Mouse (Mus musculus): Measurements from ENCODE around the gene Cers6. TPM values are rescaled to one million over a fixed set of nuclear protein-coding genes. Genes with fewer than 3 reads are reported as not detected.

Gene Cers6
- total and polyA plus RNA-seq, 3 experiments, result 2.1 to 9.6 (median 8.7) TPM

DNA sequence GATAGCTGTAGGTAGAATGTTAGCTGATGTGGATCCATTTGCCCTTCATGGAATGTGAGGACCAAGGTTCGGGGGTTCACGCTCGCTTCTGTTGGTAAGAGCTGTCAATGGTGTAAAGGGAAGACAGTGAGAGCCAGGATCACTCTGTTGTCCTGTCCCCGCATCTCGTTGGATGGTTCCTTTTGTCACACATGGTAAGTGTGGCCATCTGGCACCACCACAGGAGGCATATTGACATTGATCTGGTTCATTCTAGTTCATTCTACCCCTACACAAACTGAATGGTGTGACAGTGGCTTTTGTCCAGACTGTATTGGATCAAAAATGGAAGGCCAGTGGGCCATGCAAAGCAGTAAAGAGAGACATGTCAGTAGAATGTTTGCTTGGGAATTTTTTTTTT lies 142.8 kb downstream of the Cers6 start:
- Histone ChIP-seq H3K79me2 (replicated peaks; ENCODE audit: control insufficient read depth, insufficient read depth, low read length) (no peaks in the 10 kb centered on the region), H3K4me1 (ENCODE audit: control insufficient read depth, insufficient read depth, low read length) (no peaks in the 10 kb centered on the region), H3K36me3 (ENCODE audit: control insufficient read depth, insufficient read depth, low read length) (no peaks in the 10 kb centered on the region), H3K27ac (no peak overlapping the region), H3K4me3 (no peak overlapping the region), H3K9ac (ENCODE audit: low read depth, low read length) (no peak overlapping the region), H3K27me3 (ENCODE audit: control insufficient read depth, insufficient read depth, low read length) (no peaks in the 10 kb centered on the region)
- TF ChIP-seq POLR2A (IDR thresholded peaks at IDR 0.05; ENCODE audit: insufficient read depth, low read depth, low read length) (no peak), CTCF (IDR thresholded peaks at IDR 0.05) (no peak), EP300 (IDR thresholded peaks at IDR 0.05; ENCODE audit: insufficient read depth, low read depth, low read length) (no peak)
- no peak for DNase-seq
- WGBS, result 95% methylated on average over 5 of the region's 5 CpGs
- intact Hi-C loops (cut with DNase I), result no loop called here

DNA sequence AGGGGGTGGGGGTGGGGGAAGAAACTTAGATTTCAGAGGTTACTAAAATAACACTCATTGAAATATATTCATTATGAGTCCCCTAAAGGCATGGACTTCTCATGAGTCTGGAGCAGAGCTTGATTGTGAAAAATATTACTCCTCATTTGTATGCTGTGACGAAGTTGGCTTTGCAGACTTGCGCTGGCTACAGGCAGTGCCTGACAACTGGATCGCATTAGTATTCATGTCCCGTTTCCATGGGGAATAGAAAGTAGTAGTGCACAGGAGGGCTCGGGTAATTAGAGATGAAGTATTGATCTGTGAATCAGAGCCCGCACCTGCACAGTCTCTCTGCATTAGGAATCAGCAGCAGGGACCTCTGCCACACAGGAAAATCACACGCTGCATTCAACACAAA lies 150.2 kb downstream of the Cers6 start:
- Histone ChIP-seq H3K79me2 (replicated peaks; ENCODE audit: control insufficient read depth, insufficient read depth, low read length) (no peaks in the 10 kb centered on the region), H3K27ac (no peak overlapping the region), H3K4me3 (no peak overlapping the region), H3K9ac (ENCODE audit: low read depth, low read length) (no peak overlapping the region), H3K36me3 (ENCODE audit: control insufficient read depth, insufficient read depth, low read length) (no peaks in the 10 kb centered on the region), H3K27me3 (ENCODE audit: control insufficient read depth, insufficient read depth, low read length) (no peaks in the 10 kb centered on the region), H3K4me1 (ENCODE audit: control insufficient read depth, insufficient read depth, low read length) (no peaks in the 10 kb centered on the region; the same call in 1 of the 2 replicates)
- intact Hi-C loops (cut with DNase I), result no loop called here
- 87% methylated on average over 7 of the region's 7 CpGs for WGBS
- no peak for DNase-seq
- TF ChIP-seq EP300 (IDR thresholded peaks at IDR 0.05; ENCODE audit: insufficient read depth, low read depth, low read length), result no peak
- no peak for TF ChIP-seq CTCF (IDR thresholded peaks at IDR 0.05)
- no peak for TF ChIP-seq POLR2A (IDR thresholded peaks at IDR 0.05; ENCODE audit: insufficient read depth, low read depth, low read length)

DNA sequence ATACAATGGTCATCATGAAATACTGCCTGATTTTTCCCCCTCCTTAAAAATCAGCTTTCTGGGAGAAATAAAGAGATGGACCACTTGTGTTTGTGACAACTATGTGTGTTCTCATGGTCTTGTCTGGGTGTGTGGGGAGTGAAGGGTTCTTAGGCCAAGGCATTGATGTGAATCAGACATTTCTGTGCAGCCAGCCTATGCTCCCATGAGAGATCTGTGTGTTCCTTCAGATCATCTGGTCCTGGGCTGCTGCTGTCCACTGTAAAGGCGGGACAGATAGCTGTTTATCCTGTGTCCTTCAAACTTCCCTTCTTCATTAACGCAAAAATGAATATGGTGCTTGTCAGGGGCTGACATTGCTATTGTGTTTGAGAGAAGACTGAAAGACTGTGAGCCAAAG lies 150.6 kb downstream of the Cers6 start:
- no peaks in the 10 kb centered on the region; the same call in 1 of the 2 replicates for H3K4me1 ChIP-seq (ENCODE audit: control insufficient read depth, insufficient read depth, low read length)
- H3K27ac ChIP-seq, result no peak overlapping the region
- no peaks in the 10 kb centered on the region for H3K79me2 ChIP-seq (replicated peaks; ENCODE audit: control insufficient read depth, insufficient read depth, low read length)
- no peaks in the 10 kb centered on the region for H3K27me3 ChIP-seq (ENCODE audit: control insufficient read depth, insufficient read depth, low read length)
- 79% methylated on average over 2 of the region's 2 CpGs for WGBS
- DNase-seq, result no peak
- H3K36me3 ChIP-seq (ENCODE audit: control insufficient read depth, insufficient read depth, low read length), result no peaks in the 10 kb centered on the region
- no peak overlapping the region for H3K9ac ChIP-seq (ENCODE audit: low read depth, low read length)
- TF ChIP-seq CTCF (IDR thresholded peaks at IDR 0.05), result no peak
- no peak for TF ChIP-seq POLR2A (IDR thresholded peaks at IDR 0.05; ENCODE audit: insufficient read depth, low read depth, low read length)
- no peak for TF ChIP-seq EP300 (IDR thresholded peaks at IDR 0.05; ENCODE audit: insufficient read depth, low read depth, low read length)
- intact Hi-C loops (cut with DNase I), result no loop called here
- H3K4me3 ChIP-seq, result no peak overlapping the region

DNA sequence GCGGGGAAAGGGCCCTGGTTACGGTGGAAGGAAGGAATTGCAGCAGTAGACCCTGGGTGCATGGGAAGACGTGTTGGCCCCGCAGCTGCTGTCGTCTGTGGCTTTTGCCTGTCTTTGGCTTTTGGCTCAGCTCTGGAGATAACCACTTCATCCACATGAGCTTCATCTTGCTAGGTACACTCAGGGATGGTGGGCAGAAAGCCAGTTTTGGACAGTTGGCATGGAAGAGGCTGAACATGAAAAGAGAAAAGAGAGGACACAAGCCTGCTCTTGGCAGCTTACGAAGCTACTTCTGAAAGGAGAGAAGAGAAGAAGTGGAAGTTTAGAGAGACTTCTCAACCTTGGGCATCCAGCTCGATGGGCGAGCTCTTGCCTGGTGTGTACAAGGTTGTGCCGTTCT lies 153.0 kb downstream of the Cers6 start:
- 95% methylated on average over 9 of the region's 9 CpGs for WGBS
- Histone ChIP-seq H3K27ac (no peak overlapping the region), H3K9ac (ENCODE audit: low read depth, low read length) (no peak overlapping the region), H3K36me3 (ENCODE audit: control insufficient read depth, insufficient read depth, low read length) (no peaks in the 10 kb centered on the region), H3K27me3 (ENCODE audit: control insufficient read depth, insufficient read depth, low read length) (no peaks in the 10 kb centered on the region), H3K4me3 (no peak overlapping the region), H3K4me1 (ENCODE audit: control insufficient read depth, insufficient read depth, low read length) (no peaks in the 10 kb centered on the region; the same call in 1 of the 2 replicates), H3K79me2 (replicated peaks; ENCODE audit: control insufficient read depth, insufficient read depth, low read length) (no peaks in the 10 kb centered on the region)
- DNase-seq, result no peak
- TF ChIP-seq POLR2A (IDR thresholded peaks at IDR 0.05; ENCODE audit: insufficient read depth, low read depth, low read length) (no peak), CTCF (IDR thresholded peaks at IDR 0.05) (no peak), EP300 (IDR thresholded peaks at IDR 0.05; ENCODE audit: insufficient read depth, low read depth, low read length) (no peak)
- intact Hi-C loops (cut with DNase I), result no loop called here

DNA sequence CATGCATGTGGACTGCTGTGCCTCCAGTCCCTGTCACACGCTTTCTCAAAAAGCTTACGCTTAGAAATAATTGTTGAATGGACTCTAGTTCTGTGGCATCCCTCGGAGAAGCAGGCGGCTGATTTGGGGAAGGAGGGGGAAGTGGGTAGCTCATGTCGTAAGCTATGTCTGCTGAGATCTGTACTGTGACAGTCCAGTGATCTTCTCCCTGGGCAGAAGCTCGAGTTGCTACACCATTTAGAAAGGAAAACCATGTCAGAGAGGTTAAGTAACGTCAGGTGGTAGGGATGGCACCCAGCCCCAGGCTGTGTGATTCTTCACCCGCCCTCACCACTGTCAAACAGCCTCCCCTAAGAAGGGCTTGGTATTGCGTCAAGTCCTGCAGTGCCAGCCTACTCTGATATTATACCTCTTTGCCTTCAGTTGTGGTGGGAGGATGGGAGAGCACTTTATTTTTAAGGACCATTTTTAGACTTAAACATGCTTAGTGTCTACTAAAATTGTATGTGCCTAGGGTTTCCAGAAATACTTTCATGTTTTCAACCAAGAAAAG lies 154.0 kb downstream of the Cers6 start:
- 87% methylated on average over 9 of the region's 9 CpGs for WGBS
- H3K27me3 ChIP-seq (ENCODE audit: control insufficient read depth, insufficient read depth, low read length), result no peaks in the 10 kb centered on the region
- H3K79me2 ChIP-seq (replicated peaks; ENCODE audit: control insufficient read depth, insufficient read depth, low read length), result no peaks in the 10 kb centered on the region
- intact Hi-C loops (cut with DNase I), result no loop called here
- no peak overlapping the region for H3K4me3 ChIP-seq
- no peak for DNase-seq
- no peak overlapping the region for H3K9ac ChIP-seq (ENCODE audit: low read depth, low read length)
- H3K36me3 ChIP-seq (ENCODE audit: control insufficient read depth, insufficient read depth, low read length), result no peaks in the 10 kb centered on the region
- H3K4me1 ChIP-seq (ENCODE audit: control insufficient read depth, insufficient read depth, low read length), result no peaks in the 10 kb centered on the region; the same call in 1 of the 2 replicates
- no peak overlapping the region for H3K27ac ChIP-seq
- TF ChIP-seq CTCF (IDR thresholded peaks at IDR 0.05), result no peak
- TF ChIP-seq POLR2A (IDR thresholded peaks at IDR 0.05; ENCODE audit: insufficient read depth, low read depth, low read length), result no peak
- no peak for TF ChIP-seq EP300 (IDR thresholded peaks at IDR 0.05; ENCODE audit: insufficient read depth, low read depth, low read length)

DNA sequence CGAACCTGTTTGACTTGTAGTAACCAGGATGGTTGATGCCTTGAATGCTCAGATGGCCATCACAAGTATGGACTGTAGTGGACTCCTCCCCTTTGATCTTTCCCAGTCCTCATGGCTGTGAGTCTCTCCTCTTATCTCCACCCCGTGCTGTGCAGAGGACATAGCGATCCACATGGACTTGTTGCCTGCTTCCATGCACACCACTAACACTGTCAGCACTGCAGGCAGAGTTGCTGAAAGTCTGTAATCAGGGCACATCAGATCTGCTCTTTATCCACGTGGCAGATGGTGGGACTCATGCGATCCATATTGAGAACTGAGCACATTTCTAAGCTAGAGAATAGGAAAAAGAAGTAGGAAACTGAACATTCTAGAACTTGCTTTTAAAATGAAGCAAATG lies 154.6 kb downstream of the Cers6 start:
- H3K4me1 ChIP-seq (ENCODE audit: control insufficient read depth, insufficient read depth, low read length), result no peaks in the 10 kb centered on the region; the same call in 1 of the 2 replicates
- no peak for DNase-seq
- WGBS, result 61% methylated on average over 5 of the region's 5 CpGs
- no peak overlapping the region for H3K9ac ChIP-seq (ENCODE audit: low read depth, low read length)
- no peak overlapping the region for H3K4me3 ChIP-seq
- no peaks in the 10 kb centered on the region for H3K36me3 ChIP-seq (ENCODE audit: control insufficient read depth, insufficient read depth, low read length)
- no peak overlapping the region for H3K27ac ChIP-seq
- no peaks in the 10 kb centered on the region for H3K79me2 ChIP-seq (replicated peaks; ENCODE audit: control insufficient read depth, insufficient read depth, low read length)
- TF ChIP-seq POLR2A (IDR thresholded peaks at IDR 0.05; ENCODE audit: insufficient read depth, low read depth, low read length) (no peak), EP300 (IDR thresholded peaks at IDR 0.05; ENCODE audit: insufficient read depth, low read depth, low read length) (no peak), CTCF (IDR thresholded peaks at IDR 0.05) (no peak)
- intact Hi-C loops (cut with DNase I), result no loop called here
- H3K27me3 ChIP-seq (ENCODE audit: control insufficient read depth, insufficient read depth, low read length), result no peaks in the 10 kb centered on the region
